Mouse (Mus musculus): ENCODE measurements around the gene D930007J09Rik.

D930007J09Rik gene

DNA sequence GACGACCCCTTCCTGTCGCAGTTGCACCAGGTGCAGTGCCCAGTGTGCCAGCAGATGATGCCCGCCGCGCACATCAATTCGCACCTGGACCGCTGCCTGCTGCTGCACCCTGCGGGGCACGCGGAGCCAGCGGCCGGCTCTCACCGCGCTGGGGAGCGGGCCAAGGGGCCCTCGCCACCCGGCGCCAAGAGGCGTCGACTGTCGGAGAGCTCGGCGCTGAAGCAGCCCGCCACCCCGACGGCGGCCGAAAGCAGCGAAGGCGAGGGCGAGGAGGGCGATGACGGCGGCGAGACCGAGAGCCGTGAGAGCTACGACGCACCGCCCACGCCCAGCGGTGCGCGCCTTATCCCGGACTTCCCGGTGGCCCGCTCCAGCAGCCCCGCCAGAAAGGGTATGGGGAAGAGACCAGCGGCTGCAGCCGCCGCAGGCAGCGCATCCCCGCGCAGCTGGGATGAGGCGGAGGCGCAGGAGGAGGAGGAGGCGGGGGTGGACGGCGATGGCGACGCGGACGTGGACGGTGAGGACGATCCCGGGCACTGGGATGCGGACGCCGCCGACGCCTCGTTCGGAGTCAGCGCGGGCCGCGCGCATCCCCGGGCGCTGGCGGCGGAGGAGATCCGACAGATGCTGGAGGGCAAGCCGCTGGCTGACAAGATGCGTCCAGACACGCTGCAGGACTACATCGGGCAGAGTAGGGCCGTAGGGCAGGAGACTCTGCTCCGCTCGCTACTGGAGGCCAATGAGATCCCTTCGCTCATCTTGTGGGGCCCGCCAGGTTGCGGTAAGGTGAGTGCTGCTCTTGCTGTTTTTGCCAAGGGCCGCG is at the start of gene D930007J09Rik:
D930007J09Rik (minus strand) TSS at position 591 of the 823 bp plus-strand sequence.
- DNase-seq (ENCODE audit: low spot score) = peak; percentile 68

DNA sequence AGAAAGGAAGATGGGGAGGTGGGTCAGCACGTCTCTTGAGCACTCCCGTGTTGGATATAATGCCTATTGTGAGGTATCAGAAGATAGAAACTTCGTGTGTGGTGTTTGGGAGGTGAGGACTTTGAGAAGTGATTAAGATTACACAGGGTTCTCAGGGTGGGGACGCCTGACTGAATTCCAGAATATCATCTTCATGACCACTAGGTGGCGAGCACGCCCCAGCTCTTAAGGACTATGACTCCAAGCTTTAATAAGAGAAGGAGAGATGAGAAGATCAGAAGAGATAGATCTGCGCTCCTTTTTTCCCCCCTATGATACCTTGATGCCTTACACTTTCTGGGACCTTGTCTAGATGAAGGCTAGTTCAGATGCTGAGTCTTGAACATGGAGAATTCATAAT is 49.3 kb upstream of the D930007J09Rik start:
- DNase-seq (ENCODE audit: low spot score) = peak; percentile 61

DNA sequence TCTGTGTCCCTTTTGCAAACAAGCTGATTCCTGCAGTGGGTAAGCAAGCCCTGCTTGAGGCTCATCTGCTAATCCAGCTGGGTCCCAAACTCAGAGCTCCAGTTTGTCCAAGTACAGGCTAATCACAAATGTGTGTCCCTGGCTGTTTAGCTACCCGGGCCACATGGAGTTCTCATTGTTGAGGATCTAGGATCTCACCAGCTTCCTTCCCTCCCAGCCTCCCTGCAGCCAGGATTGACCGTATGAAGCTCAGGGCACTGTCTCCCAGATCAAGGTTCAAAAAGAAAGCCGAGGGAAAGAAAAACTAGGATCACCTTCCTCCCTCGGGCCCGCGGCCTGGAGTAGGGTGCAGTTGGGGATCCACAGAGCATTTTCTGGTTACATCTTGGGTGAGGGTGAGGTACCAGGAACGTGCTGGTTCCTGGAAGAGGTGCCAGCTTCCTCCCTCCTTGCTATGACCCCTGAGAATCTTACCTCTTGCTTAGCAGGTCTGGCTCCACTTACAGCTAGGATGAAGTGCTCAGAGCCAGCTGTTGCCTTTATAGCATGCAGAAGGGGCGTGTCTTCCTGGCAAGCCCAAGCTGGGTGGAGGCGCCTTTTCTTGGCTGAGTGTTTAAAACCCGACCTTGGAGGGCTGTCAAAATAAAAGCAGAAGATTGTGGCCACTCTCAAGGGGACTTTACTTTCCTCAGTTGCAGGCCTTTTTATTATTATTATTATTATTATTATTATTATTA is 48.2 kb upstream of the D930007J09Rik start, which contains the start of gene Serpinb1a:
Serpinb1a (minus strand) TSS at position 518 of the 737 bp plus-strand sequence.
- peak; percentile 82 for DNase-seq (ENCODE audit: low spot score)

DNA sequence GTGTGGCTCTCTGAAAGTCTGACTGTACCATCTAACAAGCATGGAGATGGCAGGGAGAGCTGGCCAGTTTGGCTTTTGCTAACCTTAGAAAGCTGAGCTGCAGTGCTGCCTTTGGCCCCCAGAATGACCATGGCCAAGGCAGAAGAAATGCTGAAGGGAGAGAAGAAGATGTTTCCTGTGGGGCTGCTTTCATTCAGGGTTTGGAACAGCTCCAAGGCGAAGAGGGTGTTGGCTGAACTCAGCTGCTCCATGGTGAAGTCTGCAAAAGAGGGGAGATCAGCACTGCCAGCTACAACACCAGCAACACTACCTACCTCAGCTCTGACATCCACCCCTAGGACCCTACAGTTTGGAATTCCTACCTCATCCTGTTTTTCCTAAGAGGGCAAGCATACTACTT is 47.5 kb upstream of the D930007J09Rik start:
- no peak for DNase-seq (ENCODE audit: low spot score)

DNA sequence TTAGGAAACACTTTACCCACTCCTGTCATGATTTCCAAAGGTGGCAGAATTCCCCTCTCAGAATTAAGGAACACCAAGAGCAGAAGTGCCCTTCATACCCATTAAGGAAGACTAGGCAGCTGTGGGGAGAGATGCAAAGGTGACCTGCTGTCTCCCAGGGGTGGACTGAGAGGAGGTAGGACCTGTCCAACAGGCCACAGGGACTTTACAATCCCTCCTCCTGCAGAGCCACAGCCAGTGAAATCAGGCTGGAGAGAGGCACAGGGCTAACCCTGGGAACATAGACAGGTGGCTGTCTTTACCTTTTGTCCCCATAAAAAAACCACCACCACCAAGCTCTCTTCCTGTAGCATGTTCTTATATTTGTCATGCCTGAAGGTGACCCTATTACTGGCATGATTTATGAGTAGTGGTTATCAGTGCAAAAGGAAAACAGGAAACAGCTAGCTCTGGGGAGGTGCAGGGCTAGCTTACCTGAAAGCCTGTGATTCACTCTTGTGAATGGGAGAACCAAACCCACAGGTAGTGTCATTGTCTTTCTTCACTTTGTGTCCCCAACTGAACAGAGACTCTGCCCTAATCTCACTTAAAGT is 47.0 kb upstream of the D930007J09Rik start:
- DNase-seq (ENCODE audit: low spot score) = no peak

DNA sequence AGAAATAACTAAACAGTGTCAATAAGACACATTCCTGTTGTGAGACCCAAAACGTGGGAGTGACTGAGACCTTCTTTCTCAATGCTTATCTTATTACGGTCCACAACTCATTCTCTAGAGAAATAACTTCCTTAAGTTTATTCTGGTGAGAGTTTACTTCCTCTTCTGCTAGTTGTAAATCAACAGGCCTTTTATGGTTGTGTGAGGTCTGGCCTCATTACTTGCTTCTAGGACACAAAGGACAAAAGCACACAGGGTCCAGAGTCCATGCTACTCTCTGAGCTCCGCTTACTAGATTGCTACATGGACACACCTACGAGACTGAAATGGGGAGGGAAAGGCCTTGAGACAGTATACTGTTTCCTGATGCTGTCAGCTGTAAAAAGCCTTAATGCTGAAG is 46.4 kb upstream of the D930007J09Rik start:
- DNase-seq (ENCODE audit: low spot score) = no peak

DNA sequence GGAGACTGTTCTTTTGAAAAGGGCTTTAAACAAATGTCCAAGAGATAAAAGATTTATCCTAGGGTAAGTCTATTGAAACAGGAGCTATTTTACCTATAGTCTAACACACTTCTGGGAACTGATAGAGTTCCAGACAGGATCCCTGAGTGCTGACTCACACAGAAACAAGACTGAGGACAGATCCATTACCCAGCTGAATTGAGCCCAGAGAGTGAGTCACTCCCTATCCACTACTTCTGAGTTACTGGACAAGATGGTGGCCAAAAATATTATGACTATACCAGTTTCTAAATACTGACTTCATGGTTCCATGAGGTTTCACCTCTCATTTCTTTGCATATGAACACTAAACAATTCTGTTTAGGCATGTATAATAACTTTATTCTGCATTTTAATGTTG is 43.6 kb upstream of the D930007J09Rik start:
- no peak for DNase-seq (ENCODE audit: low spot score)

DNA sequence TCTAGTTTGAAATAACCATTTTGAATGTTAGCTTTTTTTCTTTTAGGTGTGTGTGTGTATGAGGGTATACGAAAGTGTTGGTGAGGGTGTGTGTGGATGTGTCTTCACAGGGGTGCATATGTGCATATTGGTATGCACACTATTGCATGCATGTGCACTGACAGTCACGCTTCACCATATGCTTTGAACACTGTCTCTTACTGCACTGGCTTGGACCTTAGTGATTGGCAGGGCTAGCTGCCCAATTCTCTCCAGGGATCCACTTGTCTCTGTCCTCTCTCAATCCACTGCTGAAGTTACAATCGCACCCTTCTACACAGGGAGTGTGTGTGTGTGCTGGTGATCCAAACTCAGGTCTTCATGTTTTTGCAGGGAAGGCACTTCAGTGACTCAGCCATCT is 38.7 kb upstream of the D930007J09Rik start:
- no peak for DNase-seq (ENCODE audit: low spot score)

DNA sequence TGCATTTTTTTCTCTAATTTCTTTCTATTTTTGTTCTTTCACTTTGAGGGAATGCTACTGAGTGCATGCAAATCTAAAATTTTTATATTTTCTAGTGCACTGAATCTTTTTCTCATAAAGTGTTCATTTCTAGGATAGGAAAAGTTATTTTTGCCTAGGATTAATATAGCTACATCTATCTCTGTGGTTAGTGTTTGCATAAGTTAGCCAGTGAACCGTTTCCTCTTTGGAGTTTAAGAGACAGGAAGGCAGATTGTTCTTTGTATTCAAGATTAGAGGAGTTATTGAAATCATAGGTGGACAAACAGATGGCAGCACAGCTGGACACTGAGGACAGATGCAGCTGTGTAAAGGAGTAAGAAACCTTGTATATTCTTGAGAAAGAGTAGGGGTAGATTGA is 36.7 kb upstream of the D930007J09Rik start:
- DNase-seq (ENCODE audit: low spot score) = no peak

DNA sequence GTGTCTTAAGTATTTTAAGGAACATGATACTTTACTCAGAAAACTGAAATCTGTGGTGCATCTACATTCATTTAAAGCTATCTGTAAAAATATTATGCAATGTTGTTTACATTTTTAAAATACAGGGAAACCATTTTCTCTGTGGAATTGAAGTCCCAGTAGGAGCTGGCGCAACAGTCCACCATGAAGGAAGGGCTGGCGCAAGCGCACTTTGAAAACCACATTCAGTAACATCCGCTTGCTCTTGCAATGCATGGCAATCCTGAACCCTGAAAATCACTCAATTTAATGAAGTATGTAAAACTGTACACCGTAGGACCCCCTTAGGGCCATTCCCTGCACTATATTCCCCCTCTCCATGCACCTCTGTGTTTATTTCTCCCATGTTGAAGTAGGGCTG is 31.9 kb upstream of the D930007J09Rik start:
- no peak for DNase-seq (ENCODE audit: low spot score)

DNA sequence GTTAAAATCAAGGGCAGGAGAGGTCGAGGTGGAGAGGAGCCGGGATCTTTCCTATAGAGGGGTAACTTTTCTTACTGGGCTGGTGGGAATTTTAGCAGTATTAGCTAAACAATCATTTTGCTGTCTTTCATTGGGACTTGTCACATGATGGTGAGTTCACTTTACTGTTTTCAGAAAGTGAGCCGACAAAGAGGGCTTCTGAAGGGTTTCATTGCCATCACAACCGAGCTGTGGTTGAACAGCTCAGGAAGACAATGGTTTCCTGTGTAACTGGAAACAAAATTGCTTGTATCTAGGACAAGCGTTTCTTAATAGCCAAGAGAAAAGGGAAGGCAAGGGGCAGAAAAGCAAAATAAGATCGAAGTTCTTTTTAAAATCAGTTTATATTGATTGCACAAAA is 30.6 kb upstream of the D930007J09Rik start:
- no peak for DNase-seq (ENCODE audit: low spot score)

DNA sequence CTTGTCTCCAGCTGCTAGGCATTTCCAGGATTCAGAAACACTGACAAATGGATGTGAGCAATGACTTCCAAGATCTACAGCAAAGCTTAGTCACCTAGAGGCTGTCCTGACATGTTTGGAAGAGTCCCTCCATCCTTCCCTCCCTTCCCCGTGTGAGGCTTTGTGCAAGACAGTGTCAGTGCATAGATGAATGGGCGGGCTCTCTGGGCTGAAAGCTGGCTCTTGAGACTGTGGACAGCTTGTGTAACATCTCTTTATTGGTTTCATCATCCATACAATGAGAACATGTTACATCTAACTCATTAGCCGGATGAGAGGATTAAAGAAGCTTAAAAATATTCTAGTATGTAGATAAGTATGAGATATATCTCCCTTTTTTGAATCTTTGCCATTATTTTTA is 30.1 kb upstream of the D930007J09Rik start:
- DNase-seq (ENCODE audit: low spot score) = no peak

DNA sequence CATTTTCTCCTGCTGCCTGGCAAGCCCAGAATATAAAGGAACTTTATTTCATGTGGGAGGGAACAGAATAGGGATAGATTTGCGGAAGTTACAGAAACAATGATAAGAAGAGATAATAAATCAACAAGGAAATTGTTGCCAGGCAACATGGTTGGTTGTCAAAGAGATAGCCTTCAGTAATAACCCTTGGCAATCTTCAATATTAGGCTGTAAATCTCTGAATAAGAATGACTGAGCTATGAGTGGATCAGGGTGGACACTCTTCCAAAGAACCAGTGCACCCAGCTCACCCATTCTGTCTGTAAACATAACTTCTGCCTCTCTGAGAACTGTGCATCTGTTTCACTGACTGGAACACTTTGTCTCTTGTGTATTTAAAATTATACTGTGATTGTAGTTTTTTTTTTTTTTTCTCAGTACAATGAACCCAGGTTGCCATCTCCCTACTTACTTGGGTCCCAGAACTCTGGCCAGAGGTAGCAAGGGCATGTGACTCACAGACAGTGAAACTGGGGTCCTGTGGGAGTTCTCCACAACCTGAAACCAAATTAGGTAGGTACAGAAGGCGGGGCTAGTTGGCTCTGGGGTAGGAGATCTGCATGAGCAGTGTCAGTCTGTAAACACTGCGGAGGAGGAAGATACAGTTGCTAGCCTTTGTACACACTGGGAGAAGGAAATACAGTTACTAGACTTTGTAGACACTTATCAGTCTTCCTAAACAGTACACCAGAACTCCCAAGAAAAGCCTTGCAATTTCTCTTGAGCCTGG is 29.0 kb upstream of the D930007J09Rik start:
- no peak for DNase-seq (ENCODE audit: low spot score)

DNA sequence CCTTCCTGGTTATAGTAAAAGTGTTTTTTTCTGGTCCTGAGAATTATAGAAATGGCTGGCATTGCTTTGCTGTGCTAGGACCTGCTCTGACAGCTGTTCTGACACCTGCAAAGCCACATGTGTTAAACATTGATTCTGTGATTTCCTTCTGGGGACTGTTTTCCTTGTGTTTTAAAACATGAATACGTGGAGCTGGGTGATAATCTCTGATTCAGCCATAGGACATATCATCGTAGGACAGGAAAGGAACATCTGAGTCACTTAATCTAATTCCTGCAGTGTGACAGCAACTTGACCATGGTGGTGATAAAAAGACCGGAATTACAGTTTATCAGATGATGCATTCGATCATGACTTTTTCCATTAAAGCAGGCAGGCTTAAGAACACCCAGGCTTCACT is 26.2 kb upstream of the D930007J09Rik start:
- DNase-seq (ENCODE audit: low spot score) = no peak

DNA sequence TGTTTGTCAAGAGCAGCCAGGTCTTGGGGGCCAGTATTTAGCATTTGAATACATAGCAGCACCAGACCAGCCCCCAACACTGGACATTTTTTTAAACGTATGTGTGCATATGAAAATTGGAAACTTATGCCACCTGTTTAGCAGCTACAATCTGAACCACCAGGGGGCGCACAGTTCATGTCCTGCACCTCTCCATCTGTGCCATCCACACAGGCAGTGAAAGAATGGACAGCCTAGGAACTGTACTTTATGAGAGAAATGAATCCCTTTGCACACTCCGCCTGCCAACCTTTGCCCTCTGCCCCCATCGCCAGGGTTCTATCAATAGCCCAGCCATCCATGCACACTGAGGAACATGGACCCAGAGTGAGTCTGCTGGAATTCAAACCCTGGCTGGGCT is 25.3 kb upstream of the D930007J09Rik start:
- peak; percentile 85 for DNase-seq (ENCODE audit: low spot score)

DNA sequence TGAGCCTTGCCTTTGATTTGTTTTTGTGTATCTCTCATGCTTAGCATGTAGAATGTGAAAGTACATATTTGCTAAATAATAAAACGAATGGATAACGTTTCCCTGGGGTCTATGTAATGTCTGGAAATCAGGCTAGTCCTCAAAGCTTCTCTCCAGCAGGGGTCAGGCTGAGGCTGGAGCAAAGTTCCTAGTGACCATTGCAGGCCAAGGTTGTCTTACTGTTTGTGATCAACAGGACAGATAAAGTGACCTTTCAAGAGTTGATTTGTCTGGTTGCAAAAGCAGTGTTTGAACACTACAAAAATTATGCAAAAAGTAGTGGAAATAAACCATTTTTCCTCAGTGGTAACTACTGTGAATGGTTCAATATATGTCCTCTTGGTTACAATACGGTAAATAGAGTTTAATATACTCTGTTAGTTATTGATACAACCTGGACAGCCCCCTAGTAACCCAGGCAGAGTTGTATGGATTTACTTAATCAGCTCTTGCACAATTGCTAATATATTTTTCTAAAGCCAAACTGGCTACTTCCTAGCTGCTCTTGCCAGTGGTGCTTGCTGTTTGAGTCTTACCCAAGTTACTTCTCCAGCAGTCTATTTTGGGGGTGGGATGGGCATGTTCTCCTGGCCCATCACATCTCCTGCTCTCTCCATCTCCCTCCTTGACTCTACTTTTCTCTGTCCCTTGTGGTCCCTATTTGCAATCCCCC is 24.6 kb upstream of the D930007J09Rik start:
- DNase-seq (ENCODE audit: low spot score) = no peak

DNA sequence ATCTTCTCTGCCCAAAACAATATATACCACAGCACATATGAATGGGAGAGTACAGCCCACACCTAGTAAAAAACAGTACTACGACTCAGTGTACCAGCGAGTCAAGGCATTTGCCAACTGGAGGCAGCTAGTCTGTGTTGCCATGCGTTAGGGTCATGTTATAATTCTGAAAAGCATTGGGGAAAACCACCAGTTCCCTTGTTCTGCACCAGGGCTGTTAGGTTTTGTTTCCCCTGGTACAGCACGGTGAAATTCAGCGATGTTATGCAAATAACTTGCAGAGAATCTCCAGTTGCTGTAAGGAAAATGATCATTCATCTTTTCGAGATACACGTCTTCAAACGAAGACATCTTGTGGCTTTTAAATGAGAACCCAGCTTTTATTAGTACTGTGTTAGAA is 22.9 kb upstream of the D930007J09Rik start:
- DNase-seq (ENCODE audit: low spot score) = no peak

DNA sequence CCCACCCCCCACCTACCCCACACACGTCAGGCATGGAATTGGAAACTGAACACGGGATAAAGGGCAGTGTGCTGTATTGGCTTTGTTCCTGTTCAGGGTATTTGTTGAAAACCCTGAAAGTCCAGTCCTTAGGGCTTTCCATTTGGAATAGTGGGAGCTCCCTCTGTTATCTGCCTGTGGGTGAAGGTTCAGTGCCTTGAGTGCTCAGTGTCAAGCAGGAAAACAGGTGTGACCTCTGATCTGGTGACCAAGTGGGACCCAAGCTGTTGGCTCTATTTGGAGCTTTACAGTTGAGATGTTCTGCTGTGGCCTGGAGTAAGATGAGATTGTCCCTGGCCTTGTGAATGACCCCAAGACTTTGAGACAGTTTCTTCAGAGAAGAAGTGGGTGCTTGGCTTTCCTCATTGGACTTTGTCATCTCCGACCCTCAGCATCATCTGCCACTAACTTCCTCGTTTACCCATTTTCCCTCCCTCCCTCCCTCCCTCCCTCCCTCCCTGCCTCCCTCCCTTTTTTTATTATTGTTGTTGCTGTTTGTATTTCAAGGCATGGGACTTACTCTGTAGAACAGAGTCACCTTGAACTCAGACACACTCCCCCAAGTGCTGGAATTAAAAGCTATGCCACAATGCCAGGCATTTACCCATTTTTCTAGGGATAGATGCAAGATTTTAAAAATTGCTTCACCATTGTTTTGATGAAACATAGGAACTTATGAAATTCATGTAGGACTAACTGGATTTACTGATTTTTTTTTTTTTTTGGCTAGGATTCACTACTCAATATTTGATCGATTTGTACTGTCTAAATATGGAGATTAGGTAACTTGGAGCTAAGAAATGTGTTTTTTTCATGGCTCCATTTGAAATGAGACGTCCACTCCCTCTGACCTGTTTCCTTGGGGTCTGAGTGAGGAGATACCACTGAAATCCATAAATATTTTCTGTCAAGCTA is 22.0 kb upstream of the D930007J09Rik start:
- no peak for DNase-seq (ENCODE audit: low spot score)

DNA sequence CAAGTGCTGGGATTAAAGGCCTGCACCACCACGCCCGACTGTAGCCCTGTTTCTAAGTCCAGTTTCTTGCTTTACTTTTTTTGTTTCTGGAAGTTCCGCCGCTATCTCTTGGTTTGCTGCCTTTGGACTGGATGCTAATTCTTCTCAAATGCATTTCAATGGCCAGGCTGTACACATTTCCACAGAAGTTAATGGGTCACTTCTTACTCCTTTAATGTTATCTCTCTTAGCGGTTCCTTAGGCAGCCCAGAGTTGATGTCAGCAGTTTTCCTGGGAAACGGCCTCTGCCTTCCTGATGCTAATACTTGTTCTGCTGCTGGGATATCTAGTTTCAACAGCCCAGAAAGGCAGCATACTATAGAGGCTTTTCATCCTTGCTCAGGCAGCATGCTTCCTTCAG is 20.5 kb upstream of the D930007J09Rik start:
- no peak for DNase-seq (ENCODE audit: low spot score)

DNA sequence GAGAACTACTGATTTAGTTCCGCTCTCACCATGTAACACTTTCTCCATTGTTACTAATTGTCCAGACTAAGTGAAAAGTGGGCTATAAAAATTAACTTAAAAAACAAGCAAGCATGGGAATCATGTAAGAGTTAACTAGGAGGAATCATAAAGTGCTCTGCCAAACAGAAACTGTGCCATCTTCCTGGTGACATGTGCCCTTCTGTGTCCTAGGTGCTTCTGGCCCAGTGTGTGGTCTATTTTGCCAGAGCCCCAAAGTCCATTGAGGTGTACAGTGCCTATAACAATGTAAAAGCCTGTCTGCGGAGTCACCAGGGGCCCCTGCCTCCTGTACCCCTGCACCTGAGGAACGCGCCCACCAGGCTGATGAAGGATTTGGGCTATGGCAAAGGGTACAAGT is 19.0 kb upstream of the D930007J09Rik start:
- no peak for DNase-seq (ENCODE audit: low spot score)

Data from testis, postnatal 10 days (tissue).